Mouse (Mus musculus) gastrocnemius, postnatal 14 days (tissue): Measurements from ENCODE around the gene Chit1. TPM values are rescaled to one million over a fixed set of nuclear protein-coding genes. Genes with fewer than 3 reads are reported as not detected.

ENCODE experiments used
- DNase-seq: peaks from one replicate; pipeline ENCODE4 v3.0.0; 2021; ENCODE audit warnings: mixed read lengths
- intact Hi-C: fragments of 180-260 bp; cut with DNase I; formaldehyde crosslinking; loops from one replicate; pipeline ENCODE4 v1.15.1; 2025; ENCODE audit warnings: low total_unique reads
- total RNA-seq, 2 experiments: library from RNA; stranded (reverse); gene quantifications; 2 replicates each; pipeline ENCODE4 v1.2.3; 2021

Chit1 gene
- total RNA-seq, 2 experiments from 2014 or later, result not detected

GRCm38 (mm10) chr1:134078061-134078795 is 32.8 kb upstream of the Chit1 start:
- DNase-seq, result no peak
- intact Hi-C loops, result no loop called here

- intact Hi-C loops, result no loop called here
- peak; percentile 98 for DNase-seq
Measured at GRCm38 (mm10) chr1:134078802-134079476, 32.1 kb upstream of the Chit1 start, which contains the start of gene Btg2. TSS of gene Btg2 (minus strand) at chr1:134079120.

- DNase-seq, result no peak
- intact Hi-C loops, result no loop called here
Measured at GRCm38 (mm10) chr1:134079477-134080163, 31.4 kb upstream of the Chit1 start.

- no peak for DNase-seq
- intact Hi-C loops, result no loop called here
Measured at GRCm38 (mm10) chr1:134080406-134080805, 30.6 kb upstream of the Chit1 start.

- intact Hi-C loops, result no loop called here
- DNase-seq, result no peak
Measured at GRCm38 (mm10) chr1:134080881-134081450, 30.1 kb upstream of the Chit1 start.

DNA sequence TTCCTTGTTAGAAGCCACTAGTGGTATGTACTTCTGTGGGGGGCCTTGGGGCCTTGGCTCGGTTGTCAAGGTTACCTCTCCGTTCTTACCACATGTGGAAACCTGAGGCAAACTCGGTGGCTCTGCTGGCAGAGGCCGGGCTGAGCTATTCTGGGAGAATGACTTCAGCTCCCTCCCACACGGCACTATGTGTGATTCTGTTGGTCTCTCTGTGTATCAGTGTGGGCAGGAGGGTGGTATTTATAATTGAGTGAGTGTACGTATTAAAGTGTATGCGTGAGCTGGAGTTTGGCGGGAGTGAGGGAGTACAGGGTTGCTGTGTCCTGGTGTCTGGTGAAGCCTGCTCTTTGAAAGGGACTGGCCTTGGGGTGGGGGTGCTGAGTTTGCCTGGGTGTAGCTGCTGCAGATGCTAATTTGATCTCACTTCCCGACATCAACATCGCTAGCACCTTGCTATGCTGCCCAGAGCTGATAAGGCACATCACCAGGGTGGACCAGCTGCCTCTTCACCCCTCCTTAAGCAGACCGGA is 28.0 kb upstream of the Chit1 start:
- DNase-seq, result peak; percentile 58
- intact Hi-C loops, result no loop called here

- intact Hi-C loops, result no loop called here
Measured at GRCm38 (mm10) chr1:134083676-134084075, 27.4 kb upstream of the Chit1 start.

GRCm38 (mm10) chr1:134084128-134084527 is 26.9 kb upstream of the Chit1 start:
- intact Hi-C loops, result no loop called here

More at GRCm38 (mm10) chr1:134083676-134084075, 27.4 kb upstream of the Chit1 start:
- DNase-seq, result no peak

DNA sequence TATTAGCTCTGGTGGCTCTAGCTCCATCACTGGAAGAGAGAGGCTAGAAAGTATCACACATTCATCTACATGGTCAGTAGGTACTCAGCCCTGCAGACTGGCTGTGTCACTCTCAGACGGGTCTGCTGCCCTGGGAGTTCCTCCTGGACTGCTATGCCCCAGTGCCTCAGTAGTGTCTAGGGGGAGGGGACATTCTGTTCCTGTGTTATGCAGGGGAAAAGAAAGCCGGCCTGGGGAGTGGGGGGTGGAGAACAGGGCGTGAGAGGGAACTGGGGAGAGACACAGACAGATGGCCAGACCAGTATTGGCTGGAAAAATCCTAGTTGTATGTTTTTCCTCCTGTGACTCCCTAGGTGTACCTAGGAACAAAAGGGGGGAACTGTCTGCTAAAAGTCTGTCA is 25.0 kb upstream of the Chit1 start:
- intact Hi-C loops, result no loop called here
- DNase-seq, result no peak

More at GRCm38 (mm10) chr1:134084128-134084527, 26.9 kb upstream of the Chit1 start:
- DNase-seq, result no peak

- intact Hi-C loops, result no loop called here
- peak; percentile 78 for DNase-seq
Measured at GRCm38 (mm10) chr1:134086811-134087398, 24.1 kb upstream of the Chit1 start.

GRCm38 (mm10) chr1:134089074-134089473 is 22.0 kb upstream of the Chit1 start:
- no peak for DNase-seq
- intact Hi-C loops, result no loop called here

DNA sequence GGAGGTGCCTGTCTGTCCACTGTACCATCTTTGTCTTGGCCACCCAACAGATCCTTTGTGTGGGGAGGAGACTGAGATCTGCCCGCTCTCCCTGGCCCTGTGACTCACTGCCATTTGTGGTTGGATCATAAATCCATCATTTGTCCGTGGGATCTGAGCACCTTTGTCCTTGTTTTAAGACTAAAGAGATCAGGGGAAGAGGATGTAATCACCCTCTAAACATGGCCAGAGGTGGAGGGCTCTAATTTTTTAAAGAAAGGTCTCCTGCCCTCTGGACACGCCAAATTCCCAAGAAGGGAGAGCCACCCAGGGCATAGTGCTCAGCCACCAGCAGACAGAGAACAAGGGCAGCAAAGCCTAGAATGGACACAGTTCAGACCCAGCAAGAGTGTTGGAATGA is 19.2 kb upstream of the Chit1 start:
- no peak for DNase-seq
- intact Hi-C loops, result no loop called here

DNA sequence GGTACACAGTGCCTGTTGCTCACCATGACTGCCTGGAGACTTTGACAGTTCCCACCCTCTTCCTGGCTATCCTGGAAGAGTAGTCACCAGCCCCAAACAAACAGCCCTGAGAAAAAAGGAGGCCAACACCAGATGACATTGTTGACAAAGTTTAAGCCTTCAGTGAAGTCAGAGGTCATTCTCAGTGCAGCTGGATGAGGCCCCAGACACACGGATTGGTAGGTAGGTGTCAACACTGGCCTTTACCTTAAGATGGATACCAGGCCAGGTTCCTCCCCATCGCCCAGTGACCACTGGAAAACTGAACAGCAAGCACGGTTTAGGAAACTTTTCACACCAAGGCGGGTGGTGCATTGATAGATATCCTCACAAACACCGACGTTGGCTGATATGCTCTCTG is 18.7 kb upstream of the Chit1 start:
- intact Hi-C loops, result no loop called here
- DNase-seq, result no peak

- peak; percentile 97 for DNase-seq
- intact Hi-C loops, result no loop called here
Measured at GRCm38 (mm10) chr1:134092852-134093770, 17.9 kb upstream of the Chit1 start.

GRCm38 (mm10) chr1:134093771-134094526 is 17.1 kb upstream of the Chit1 start:
- intact Hi-C loops, result no loop called here
- DNase-seq, result no peak

GRCm38 (mm10) chr1:134095033-134095612 is 15.9 kb upstream of the Chit1 start:
- no peak for DNase-seq
- intact Hi-C loops, result no loop called here

GRCm38 (mm10) chr1:134095721-134096120 is 15.3 kb upstream of the Chit1 start:
- intact Hi-C loops, result no loop called here
- no peak for DNase-seq
